Mouse (Mus musculus): ENCODE data around the gene Ppp1r9a.

DNA sequence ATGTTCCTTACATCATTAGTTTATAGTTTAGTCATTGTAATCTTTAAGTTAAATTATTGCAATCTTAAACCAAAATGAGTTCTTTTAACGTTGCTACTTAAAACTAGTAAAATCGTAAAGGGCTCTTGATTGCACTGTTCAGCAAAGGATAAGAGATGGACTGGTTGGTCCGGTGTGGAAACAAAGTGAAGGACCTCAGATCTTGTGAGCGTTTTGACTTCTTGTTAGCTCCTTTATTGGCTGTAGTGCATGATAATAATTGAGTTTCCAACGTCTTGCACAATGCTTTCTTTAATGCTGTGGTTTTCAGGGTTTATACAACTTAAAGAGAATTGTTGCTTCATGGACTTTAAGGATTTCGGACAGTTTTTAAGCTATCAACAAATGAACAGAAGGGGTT, 259.3 kb downstream of the Ppp1r9a start:
- TF ChIP-seq POLR2A (IDR thresholded peaks at IDR 0.05; ENCODE audit: insufficient read depth, low read depth, low read length) = no peak
- TF ChIP-seq CTCF (IDR thresholded peaks at IDR 0.05) = no peak
- TF ChIP-seq EP300 (IDR thresholded peaks at IDR 0.05; ENCODE audit: insufficient read depth, low read depth, low read length) = no peak
